Mouse (Mus musculus) forebrain, embryonic 16.5 days (tissue): ENCODE data around the gene Ankrd31. TPM values are rescaled to one million over a fixed set of nuclear protein-coding genes. Genes with fewer than 3 reads are reported as not detected.
A peak's percentile ranks its signal among the peaks of the same experiment; 100 is the strongest.

Source experiments
- ATAC-seq: fragments of 200-750 bp; cut with Nextera tagmentation; 2 replicates; pipeline ENCODE4 v1.8.0; 2017; ENCODE audit warnings: mild to moderate bottlenecking, moderate library complexity
- H3K27ac ChIP-seq: fragments of 300-500 bp; sonication (generic); 2 replicates; pipeline ENCODE4 v1.5.1; 2014; ENCODE audit warnings: low read length, control low read depth
- H3K27me3 ChIP-seq: fragments of 300-500 bp; sonication (generic); replicated peaks from 2 replicates; pipeline ENCODE4 v1.6.1; 2014; ENCODE audit warnings: low read length; ENCODE audit not compliant: control insufficient read depth, insufficient read depth
- H3K36me3 ChIP-seq: fragments of 300-500 bp; sonication (generic); 2 replicates; pipeline ENCODE4 v1.6.1; 2014; ENCODE audit not compliant: control insufficient read depth, insufficient read depth
- H3K4me1 ChIP-seq: fragments of 300-500 bp; sonication (generic); replicated peaks from 2 replicates; pipeline ENCODE4 v1.6.1; 2014; ENCODE audit warnings: low read length; ENCODE audit not compliant: control insufficient read depth, insufficient read depth
- H3K4me2 ChIP-seq: fragments of 300-500 bp; sonication (generic); 2 replicates; pipeline ENCODE4 v1.6.1; 2014; ENCODE audit warnings: mild to moderate bottlenecking, low read length, control low read depth
- H3K4me3 ChIP-seq: fragments of 300-500 bp; sonication (generic); replicated peaks from 2 replicates; pipeline ENCODE4 v1.5.1; 2014; ENCODE audit warnings: mild to moderate bottlenecking, low read length, control low read depth
- H3K9ac ChIP-seq: fragments of 300-500 bp; sonication (generic); replicated peaks from 2 replicates; pipeline ENCODE4 v1.6.1; 2014; ENCODE audit warnings: low read depth, low read length, control low read depth
- H3K9me3 ChIP-seq: fragments of 300-500 bp; sonication (generic); 2 replicates; pipeline ENCODE4 v1.6.1; 2016; ENCODE audit warnings: low read length; ENCODE audit not compliant: control insufficient read depth
- WGBS: fragments of 180-500 bp; shearing (Covaris S2); extraction: QIAGEN DNeasy Blood & Tissue Kit; methylation state at CpG from one replicate; pipeline ENCODE4 v1.1.7; 2014; 5-methylcytosine and 5-hydroxymethylcytosine counted together
- polyA plus RNA-seq: library from polyadenylated mRNA; unstranded; fragments of >200 nt; fragmentation: Nextera tagmentation; extraction: Ambion mirVana; gene quantifications from 2 replicates; pipeline ENCODE4 v1.2.1, GENCODE M21; 2015

Ankrd31 gene
- polyA plus RNA-seq, 1 experiment from 2014 or later = not detected

- ATAC-seq = no peak
Observed at GRCm38 (mm10) chr13:96947722-96948121, 199.7 kb downstream of the Ankrd31 start.

GRCm38 (mm10) chr13:96951880-96952279 lies 203.8 kb downstream of the Ankrd31 start:
- no peak overlapping the region for H3K27ac ChIP-seq
- no peak overlapping the region for H3K4me2 ChIP-seq
- H3K9me3 ChIP-seq = no peaks in the 10 kb centered on the region
- WGBS = 24% methylated on average over 2 of the region's 2 CpGs
- H3K4me1 ChIP-seq = no peaks in the 10 kb centered on the region
- H3K4me3 ChIP-seq = no peak overlapping the region
- no peaks in the 10 kb centered on the region for H3K27me3 ChIP-seq
- ATAC-seq = peak; percentile 66
- no peak overlapping the region for H3K9ac ChIP-seq
- H3K36me3 ChIP-seq = no peaks in the 10 kb centered on the region

More at GRCm38 (mm10) chr13:96947722-96948121, 199.7 kb downstream of the Ankrd31 start:
- no peaks in the 10 kb centered on the region for H3K27me3 ChIP-seq
- H3K4me3 ChIP-seq = no peak overlapping the region
- H3K4me1 ChIP-seq = 0 out of 2 replicates have a peak, but pooled peaks cover 4% of the 10 kb centered on the region
- H3K27ac ChIP-seq = no peak overlapping the region
- H3K4me2 ChIP-seq = no peak overlapping the region
- 78% methylated on average over 7 of the region's 7 CpGs for WGBS
- no peaks in the 10 kb centered on the region for H3K9me3 ChIP-seq
- H3K36me3 ChIP-seq = no peaks in the 10 kb centered on the region
- no peak overlapping the region for H3K9ac ChIP-seq

- H3K9ac ChIP-seq = no peak overlapping the region
- no peak overlapping the region for H3K27ac ChIP-seq
- ATAC-seq = no peak
- no peak overlapping the region for H3K4me3 ChIP-seq
- H3K9me3 ChIP-seq = no peaks in the 10 kb centered on the region
- no peak overlapping the region for H3K4me2 ChIP-seq
- H3K36me3 ChIP-seq = no peaks in the 10 kb centered on the region
- no peaks in the 10 kb centered on the region for H3K27me3 ChIP-seq
- no peaks in the 10 kb centered on the region for H3K4me1 ChIP-seq
- 93% methylated on average over 6 of the region's 6 CpGs for WGBS
Observed at GRCm38 (mm10) chr13:96956466-96956865, 208.4 kb downstream of the Ankrd31 start.

Other genes with a start within 250 kb of the Ankrd31 start
- 6.1 and 7.1 TPM in 2 replicates for gene Polk, start 205.7 kb upstream of the Ankrd31 start, polyA plus RNA-seq
- gene Col4a3bp, start 205.7 kb upstream of the Ankrd31 start, polyA plus RNA-seq = 7.2 and 9.6 TPM in 2 replicates
- 205 and 222 TPM in 2 replicates for gene Hmgcr, start 77.3 kb upstream of the Ankrd31 start, polyA plus RNA-seq
- 0.10 and 0.12 TPM in 2 replicates for gene Gcnt4, start 176.4 kb downstream of the Ankrd31 start, polyA plus RNA-seq